Mouse (Mus musculus) hindbrain, postnatal 0 days (tissue): ENCODE data around the gene Sgms1. TPM values are rescaled to one million over a fixed set of nuclear protein-coding genes. Genes with fewer than 3 reads are reported as not detected.

ENCODE experiments used
- ATAC-seq: fragments of 200-750 bp; cut with Nextera tagmentation; 2 replicates; pipeline ENCODE4 v1.8.0; 2017; ENCODE audit warnings: mild to moderate bottlenecking, moderate TSS enrichment, moderate library complexity
- DNase-seq: peaks from one replicate; pipeline ENCODE4 v3.0.0-alpha.2; 2015; ENCODE audit warnings: low spot score
- H3K27ac ChIP-seq: fragments of 300-500 bp; sonication (generic); 2 replicates; pipeline ENCODE4 v1.5.1; 2014; ENCODE audit warnings: mild to moderate bottlenecking
- H3K27me3 ChIP-seq: fragments of 300-500 bp; sonication (generic); 2 replicates; pipeline ENCODE4 v1.6.1; 2014; ENCODE audit warnings: low read length, mixed read lengths; ENCODE audit not compliant: insufficient read depth
- H3K36me3 ChIP-seq: fragments of 300-500 bp; sonication (generic); 2 replicates; pipeline ENCODE4 v1.6.1; 2014; ENCODE audit warnings: low read length, mixed read lengths; ENCODE audit not compliant: insufficient read depth
- H3K4me1 ChIP-seq: fragments of 300-500 bp; sonication (generic); 2 replicates; pipeline ENCODE4 v1.6.1; 2014; ENCODE audit warnings: antibody characterized with exemption, low read length, mixed read lengths; ENCODE audit not compliant: insufficient read depth
- H3K4me2 ChIP-seq: fragments of 300-500 bp; sonication (generic); 2 replicates; pipeline ENCODE4 v1.6.1; 2014; ENCODE audit warnings: low read depth, mild to moderate bottlenecking, low read length, moderate library complexity, mixed read lengths
- H3K4me3 ChIP-seq: fragments of 300-500 bp; sonication (generic); 2 replicates; pipeline ENCODE4 v1.5.1; 2014; ENCODE audit warnings: low read length
- H3K9ac ChIP-seq: fragments of 300-500 bp; sonication (generic); replicated peaks from 2 replicates; pipeline ENCODE4 v1.6.1; 2014; ENCODE audit warnings: mild to moderate bottlenecking, low read length, moderate library complexity, mixed read lengths
- H3K9me3 ChIP-seq: fragments of 300-500 bp; sonication (generic); 2 replicates; pipeline ENCODE4 v1.6.1; 2016; ENCODE audit warnings: low read length, mixed read lengths
- CTCF ChIP-seq: IDR thresholded peaks from 2 replicates; pipeline ENCODE4 v1.5.1; 2016; ENCODE audit warnings: antibody characterized with exemption, control low read depth, low read depth
- WGBS: fragments of 180-500 bp; shearing (Covaris S2); extraction: QIAGEN DNeasy Blood & Tissue Kit; methylation state at CpG from one replicate; pipeline ENCODE4 v1.1.7; 2014; 5-methylcytosine and 5-hydroxymethylcytosine counted together
- polyA plus RNA-seq: library from polyadenylated mRNA; unstranded; fragments of >200 nt; fragmentation: Nextera tagmentation; extraction: Ambion mirVana; gene quantifications from 2 replicates; pipeline ENCODE4 v1.2.1, GENCODE M21; 2015
- total RNA-seq: library from RNA; depleted of rRNA; stranded (reverse); fragments of >200 nt; gene quantifications from 2 replicates; pipeline ENCODE4 v1.2.3, GENCODE M21; 2014

Gene Sgms1
- total and polyA plus RNA-seq, 2 experiments from 2014 or later: 23.2 to 32.5 TPM

DNA sequence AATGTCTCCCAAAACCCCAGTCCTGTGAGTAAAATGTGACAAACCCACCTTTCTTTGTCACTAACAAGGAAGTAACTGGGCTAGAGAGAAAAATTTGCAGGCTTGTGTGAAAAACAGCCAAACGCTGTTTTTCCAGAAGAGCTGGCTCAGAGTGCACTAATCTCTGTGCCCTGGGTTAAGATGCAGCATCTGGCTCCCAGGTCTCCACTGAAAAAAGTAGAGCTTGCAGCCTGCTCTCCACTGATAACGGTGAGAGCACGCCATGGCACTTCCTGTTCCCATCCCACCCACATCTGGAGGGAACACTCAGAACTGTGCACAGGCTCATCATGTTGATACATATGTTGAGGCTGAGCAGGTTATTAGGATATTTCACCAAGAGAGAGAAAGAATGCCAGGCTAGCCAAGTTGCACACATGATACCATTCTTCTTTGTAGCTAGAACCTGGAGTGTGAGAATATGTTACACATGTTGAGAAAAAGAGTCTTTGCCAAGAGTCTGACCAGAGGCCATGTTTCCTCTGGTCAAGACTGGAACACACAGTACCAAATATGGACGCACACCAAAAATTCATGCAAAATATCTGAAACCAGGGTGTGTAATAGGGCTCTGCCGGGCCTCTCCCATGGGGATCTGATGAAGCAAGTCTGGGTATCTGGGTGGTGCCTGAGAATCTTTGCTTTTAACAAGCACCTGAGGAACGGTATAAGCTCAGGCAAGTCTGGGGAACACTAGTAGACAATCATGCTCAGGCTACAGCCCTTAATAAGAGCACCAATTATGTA is 116.8 kb downstream of the Sgms1 start:
- no peaks in the 10 kb centered on the region for H3K4me1 ChIP-seq
- no peaks in the 10 kb centered on the region for H3K9me3 ChIP-seq
- H3K36me3 ChIP-seq: no peaks in the 10 kb centered on the region
- H3K27ac ChIP-seq: no peak overlapping the region
- ATAC-seq: no peak
- 81% methylated on average over 6 of the region's 6 CpGs for WGBS
- no peak for DNase-seq
- H3K9ac ChIP-seq: no peak overlapping the region
- no peak overlapping the region for H3K4me3 ChIP-seq
- H3K27me3 ChIP-seq: no peaks in the 10 kb centered on the region
- no peak overlapping the region for H3K4me2 ChIP-seq
- no peak for TF ChIP-seq CTCF

DNA sequence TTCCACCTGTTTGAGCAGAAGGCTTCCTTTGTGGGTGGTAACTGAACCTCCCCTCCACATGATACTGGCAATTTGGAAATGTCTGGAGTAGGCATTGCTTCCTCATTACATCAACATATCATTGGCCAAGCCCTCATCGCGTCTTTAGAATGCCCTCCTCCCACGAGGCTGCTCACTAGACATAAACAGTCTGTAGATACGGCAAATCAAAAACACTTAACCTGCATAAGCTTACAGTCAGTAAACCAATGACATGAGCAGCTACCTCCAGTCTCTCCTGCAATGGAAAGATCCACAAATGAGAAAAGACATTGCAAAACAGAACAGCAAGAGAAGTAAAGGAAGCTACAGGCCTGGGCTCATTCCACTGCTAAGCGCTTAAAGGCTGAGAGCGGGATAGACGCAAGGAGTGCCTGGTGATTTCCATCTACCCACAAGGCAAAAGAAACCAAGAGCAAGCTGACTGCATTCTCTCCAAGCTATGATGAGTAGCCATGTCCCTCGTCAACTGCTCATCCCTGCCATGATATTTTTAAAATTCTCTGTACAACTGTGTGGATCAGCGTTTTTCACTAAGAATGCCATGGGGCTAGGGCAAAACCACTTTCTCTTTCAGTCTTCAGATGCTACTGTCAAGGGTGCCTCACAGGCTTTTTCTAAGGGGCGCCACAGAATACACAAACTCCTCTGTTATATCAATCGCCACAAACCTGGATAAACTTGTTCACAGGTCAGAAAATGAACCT is 117.9 kb downstream of the Sgms1 start:
- Histone ChIP-seq H3K27ac (no peak overlapping the region), H3K27me3 (no peaks in the 10 kb centered on the region), H3K4me3 (no peak overlapping the region), H3K36me3 (no peaks in the 10 kb centered on the region), H3K9ac (no peak overlapping the region), H3K4me2 (no peak overlapping the region), H3K9me3 (no peaks in the 10 kb centered on the region), H3K4me1 (no peaks in the 10 kb centered on the region)
- WGBS: 90% methylated on average over 11 of the region's 11 CpGs
- no peak for ATAC-seq
- TF ChIP-seq CTCF: no peak
- no peak for DNase-seq

- Histone ChIP-seq H3K27me3 (no peaks in the 10 kb centered on the region), H3K27ac (peak overlapping the region; percentile 36; the same call in 1 of the 2 replicates), H3K4me3 (no peak overlapping the region), H3K4me1 (no peaks in the 10 kb centered on the region), H3K9me3 (no peaks in the 10 kb centered on the region), H3K4me2 (no peak overlapping the region), H3K36me3 (no peaks in the 10 kb centered on the region), H3K9ac (no peak overlapping the region)
- no peak for TF ChIP-seq CTCF
- DNase-seq: no peak
- ATAC-seq: no peak
- 85% methylated on average over 6 of the region's 6 CpGs for WGBS
Measured at GRCm38 (mm10) chr19:32269844-32270176, 119.7 kb downstream of the Sgms1 start.

DNA sequence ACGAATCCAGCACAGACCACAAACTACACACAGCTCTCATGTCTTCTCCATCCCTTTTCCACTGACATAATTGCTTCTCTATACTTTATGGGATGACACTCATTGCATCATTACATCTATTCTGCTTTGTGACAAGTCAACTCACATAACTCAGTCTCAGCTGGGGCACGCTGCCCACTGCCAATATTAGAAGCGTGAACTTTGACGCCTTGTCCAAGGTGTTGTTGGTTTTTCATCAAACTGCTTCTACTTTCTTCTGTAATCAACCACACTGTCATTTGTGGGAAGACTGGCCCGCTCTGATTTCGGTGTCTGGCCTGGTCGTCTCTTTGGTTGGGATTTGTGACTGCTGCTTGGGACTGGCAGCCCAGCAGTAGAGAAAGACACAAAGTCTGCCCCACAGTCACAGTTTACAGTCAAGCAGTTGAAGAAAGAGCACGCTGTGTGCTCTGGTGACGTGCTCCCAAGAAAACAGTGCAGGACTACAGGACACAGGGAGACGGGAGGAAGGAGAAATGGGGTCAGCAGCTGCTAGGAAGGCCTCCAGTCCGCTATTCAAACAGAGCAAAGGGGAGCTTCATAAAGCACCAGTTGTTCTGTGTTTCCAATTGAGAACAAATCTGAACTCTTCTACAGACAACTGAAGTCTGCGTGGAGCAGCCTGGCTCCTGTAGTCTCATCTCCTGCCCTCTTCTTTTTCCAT is 120.2 kb downstream of the Sgms1 start:
- Histone ChIP-seq H3K36me3 (no peaks in the 10 kb centered on the region), H3K27ac (peak overlapping the region; percentile 36; the same call in 1 of the 2 replicates), H3K9ac (no peak overlapping the region), H3K4me3 (no peak overlapping the region), H3K4me2 (no peak overlapping the region), H3K9me3 (no peaks in the 10 kb centered on the region), H3K4me1 (no peaks in the 10 kb centered on the region), H3K27me3 (no peaks in the 10 kb centered on the region)
- DNase-seq (no peak), ATAC-seq (peak; percentile 32; the same call in 1 of the 2 replicates)
- no peak for TF ChIP-seq CTCF
- 80% methylated on average over 12 of the region's 12 CpGs for WGBS

GRCm38 (mm10) chr19:32268562-32268961 is 121.0 kb downstream of the Sgms1 start:
- WGBS: 85% methylated on average over 9 of the region's 9 CpGs
- H3K27me3 ChIP-seq: no peaks in the 10 kb centered on the region
- DNase-seq (no peak), ATAC-seq (no peak)
- H3K4me1 ChIP-seq: no peaks in the 10 kb centered on the region
- TF ChIP-seq CTCF: no peak
- H3K27ac ChIP-seq: no peak overlapping the region
- no peaks in the 10 kb centered on the region for H3K9me3 ChIP-seq
- no peak overlapping the region for H3K4me2 ChIP-seq
- no peak overlapping the region for H3K9ac ChIP-seq
- no peaks in the 10 kb centered on the region for H3K36me3 ChIP-seq
- no peak overlapping the region for H3K4me3 ChIP-seq

GRCm38 (mm10) chr19:32266385-32267252 is 122.9 kb downstream of the Sgms1 start:
- DNase-seq: no peak
- no peak overlapping the region for H3K9ac ChIP-seq
- no peaks in the 10 kb centered on the region for H3K27me3 ChIP-seq
- H3K9me3 ChIP-seq: no peaks in the 10 kb centered on the region
- no peak overlapping the region for H3K4me2 ChIP-seq
- 87% methylated on average over 9 of the region's 9 CpGs for WGBS
- no peak for TF ChIP-seq CTCF
- no peak overlapping the region for H3K27ac ChIP-seq
- ATAC-seq: no peak
- H3K4me1 ChIP-seq: no peaks in the 10 kb centered on the region
- no peaks in the 10 kb centered on the region for H3K36me3 ChIP-seq
- H3K4me3 ChIP-seq: no peak overlapping the region
